Mouse (Mus musculus) layer of hippocampus, postnatal 36 days (tissue): Measurements from ENCODE around the gene Tdrkh. TPM values are rescaled to one million over a fixed set of nuclear protein-coding genes. Genes with fewer than 3 reads are reported as not detected.
A peak's percentile ranks its signal among the peaks of the same experiment; 100 is the strongest.

Experiments
- DNase-seq, 2 experiments: peaks; one replicate each; pipeline ENCODE4 v3.0.0; 2022
- total RNA-seq, 2 experiments: library from RNA; stranded (reverse); gene quantifications; 2 replicates each; pipeline ENCODE4 v1.2.3; 2021

Gene Tdrkh
- total RNA-seq, 2 experiments from 2014 or later, result 39.1 to 43.4 TPM

- no peak for DNase-seq
Observed at GRCm38 (mm10) chr3:94463926-94464578, 51.0 kb downstream of the Tdrkh start.

GRCm38 (mm10) chr3:94465632-94466430, 52.8 kb downstream of the Tdrkh start:
- DNase-seq, result peak in 1 of 2 experiments; percentile 68

- DNase-seq, result no peak
Observed at GRCm38 (mm10) chr3:94468931-94469330, 55.9 kb downstream of the Tdrkh start.

- DNase-seq, result no peak
Observed at GRCm38 (mm10) chr3:94472447-94473114, 59.5 kb downstream of the Tdrkh start.

GRCm38 (mm10) chr3:94473115-94473505, 60.0 kb downstream of the Tdrkh start:
- DNase-seq, result no peak

- DNase-seq, result no peak
Observed at GRCm38 (mm10) chr3:94473567-94474232, 60.6 kb downstream of the Tdrkh start.

GRCm38 (mm10) chr3:94476301-94477035, 63.4 kb downstream of the Tdrkh start:
- DNase-seq, result no peak

GRCm38 (mm10) chr3:94477444-94477843, 64.4 kb downstream of the Tdrkh start:
- DNase-seq, result no peak

GRCm38 (mm10) chr3:94477981-94478422, 64.9 kb downstream of the Tdrkh start, which contains the start of gene Celf3:
TSS of gene Celf3 (plus strand) at chr3:94478295.
- DNase-seq, result peak; percentile 78 to 82

- no peak for DNase-seq
Observed at GRCm38 (mm10) chr3:94478591-94479169, 65.6 kb downstream of the Tdrkh start.

- DNase-seq, result no peak
Observed at GRCm38 (mm10) chr3:94479564-94479963, 66.5 kb downstream of the Tdrkh start.

- no peak for DNase-seq
Observed at GRCm38 (mm10) chr3:94480291-94480884, 67.3 kb downstream of the Tdrkh start, which contains the start of gene Riiad1. TSS of gene Riiad1 (minus strand) at chr3:94480341.

GRCm38 (mm10) chr3:94481429-94481828, 68.4 kb downstream of the Tdrkh start:
- no peak for DNase-seq

GRCm38 (mm10) chr3:94482764-94483385, 69.8 kb downstream of the Tdrkh start:
- DNase-seq, result no peak

GRCm38 (mm10) chr3:94483790-94484439, 70.8 kb downstream of the Tdrkh start:
- DNase-seq, result peak; percentile 94
